Mouse (Mus musculus) ES-E14 (cell line): ENCODE data around the gene Gm28035. TPM values are rescaled to one million over a fixed set of nuclear protein-coding genes. Genes with fewer than 3 reads are reported as not detected.

Experiments used
- DNase-seq: peaks from one replicate; pipeline ENCODE4 v3.0.0-alpha.2; 2013; ENCODE audit warnings: low read depth, low spot score
- H3K27ac ChIP-seq: 2 replicates; pipeline ENCODE4 v1.5.1; 2012; ENCODE audit warnings: low read depth, mild to moderate bottlenecking, low read length, moderate library complexity, mixed read lengths; ENCODE audit not compliant: poor library complexity, insufficient read depth, severe bottlenecking
- H3K36me3 ChIP-seq: 2 replicates; pipeline ENCODE4 v1.6.1; 2012; ENCODE audit warnings: mild to moderate bottlenecking, low read length, moderate library complexity, mixed read lengths; ENCODE audit not compliant: control insufficient read depth, poor library complexity, insufficient read depth, severe bottlenecking
- H3K4me1 ChIP-seq, 2 experiments: fragments of 150-350 bp in 1 of 2; sonication (generic) in 1 of 2; 2 replicates each; pipeline ENCODE4 v1.6.1; 2012; ENCODE audit warnings: low read length in 2 of 2, mild to moderate bottlenecking in 1 of 2, mixed read lengths in 1 of 2; ENCODE audit not compliant: control insufficient read depth in 2 of 2, insufficient read depth in 2 of 2, poor library complexity in 1 of 2
- H3K4me3 ChIP-seq, 2 experiments: fragments of 150-350 bp in 1 of 2; sonication (generic) in 1 of 2; 2 replicates each; pipeline ENCODE4 v1.5.1; 2012; ENCODE audit warnings: low read length in 2 of 2, low read depth in 1 of 2, mild to moderate bottlenecking in 1 of 2, mixed read lengths in 1 of 2; ENCODE audit not compliant: insufficient read depth in 1 of 2, poor library complexity in 1 of 2, severe bottlenecking in 1 of 2
- H3K9ac ChIP-seq: 2 replicates; pipeline ENCODE4 v1.6.1; 2012; ENCODE audit warnings: low read depth, mild to moderate bottlenecking, low read length, mixed read lengths; ENCODE audit not compliant: poor library complexity, insufficient read depth, severe bottlenecking
- H3K9me3 ChIP-seq: fragments of 150-350 bp; sonication (generic); 2 replicates; pipeline ENCODE4 v1.6.1; 2012; ENCODE audit warnings: low read depth, mild to moderate bottlenecking, low read length; ENCODE audit not compliant: control insufficient read depth, insufficient read depth
- CHD2 ChIP-seq: IDR thresholded peaks from 2 replicates; pipeline ENCODE4 v1.6.1; 2014; ENCODE audit warnings: mild to moderate bottlenecking, low read depth, low read length, inconsistent platforms
- HCFC1 ChIP-seq: IDR thresholded peaks from 2 replicates; pipeline ENCODE4 v1.6.1; 2012; ENCODE audit warnings: low read length, inconsistent platforms, borderline replicate concordance; ENCODE audit not compliant: insufficient read depth
- MAFK ChIP-seq: IDR thresholded peaks from 2 replicates; pipeline ENCODE4 v1.6.1; 2014; ENCODE audit warnings: mild to moderate bottlenecking, low read depth, low read length, inconsistent platforms; ENCODE audit not compliant: insufficient read depth
- ZC3H11A ChIP-seq: IDR thresholded peaks from 2 replicates; pipeline ENCODE4 v1.6.1; 2012; ENCODE audit warnings: low read depth, mild to moderate bottlenecking, inconsistent platforms, low read length, borderline replicate concordance
- ZNF384 ChIP-seq: IDR thresholded peaks from 2 replicates; pipeline ENCODE4 v1.6.1; 2012; ENCODE audit warnings: low read depth, low read length, inconsistent platforms
- in situ Hi-C, 2 experiments: fragments of 600-800 bp; cut with MboI; formaldehyde crosslinking; loops; one replicate each; pipeline ENCODE4 v1.15.1; 2025; ENCODE audit warnings: low sequenced_read_pairs in 2 of 2, inconsistent platforms in 1 of 2; ENCODE audit not compliant: unreplicated experiment in 2 of 2
- total RNA-seq: library from RNA; depleted of rRNA; stranded (reverse); fragments of 300-350 nt; gene quantifications from 2 replicates; pipeline ENCODE4 v1.2.3, GENCODE M21; 2012

Gene Gm28035
- total RNA-seq, 1 experiment, result 0.76 TPM

DNA sequence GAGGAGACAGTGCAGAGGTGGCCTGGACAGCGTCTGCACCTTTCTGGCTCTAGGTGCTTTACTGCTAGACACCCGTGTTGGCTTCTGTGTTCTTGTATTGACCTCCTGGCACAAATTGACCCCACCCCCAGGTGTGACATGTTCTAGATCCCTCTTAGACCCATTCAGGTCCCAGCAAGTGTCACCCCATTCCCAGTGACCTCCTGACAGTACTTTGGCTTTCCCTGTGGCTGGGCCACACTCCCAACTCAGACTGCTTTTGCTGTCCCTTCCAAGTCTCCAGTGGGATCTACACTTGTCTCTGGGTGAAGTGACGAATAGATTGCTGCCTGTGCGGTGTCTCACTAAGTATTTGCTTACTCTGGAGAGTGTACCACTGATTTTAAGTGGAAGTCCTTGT, 33.0 kb upstream of the Gm28035 start:
- no peaks in the 10 kb centered on the region for H3K9me3 ChIP-seq
- TF ChIP-seq ZC3H11A (no peak), HCFC1 (no peak), ZNF384 (no peak), MAFK (no peak), CHD2 (no peak)
- no peak overlapping the region for H3K27ac ChIP-seq
- H3K36me3 ChIP-seq, result no peaks in the 10 kb centered on the region
- H3K4me1 ChIP-seq, result peaks cover 4 to 14% of the 10 kb centered on the region in 2 experiments; a peak in 2 of 4 replicates
- no peak overlapping the region for H3K9ac ChIP-seq
- H3K4me3 ChIP-seq, result no peak overlapping the region
- in situ Hi-C loops, result no loop called here
- no peak for DNase-seq

DNA sequence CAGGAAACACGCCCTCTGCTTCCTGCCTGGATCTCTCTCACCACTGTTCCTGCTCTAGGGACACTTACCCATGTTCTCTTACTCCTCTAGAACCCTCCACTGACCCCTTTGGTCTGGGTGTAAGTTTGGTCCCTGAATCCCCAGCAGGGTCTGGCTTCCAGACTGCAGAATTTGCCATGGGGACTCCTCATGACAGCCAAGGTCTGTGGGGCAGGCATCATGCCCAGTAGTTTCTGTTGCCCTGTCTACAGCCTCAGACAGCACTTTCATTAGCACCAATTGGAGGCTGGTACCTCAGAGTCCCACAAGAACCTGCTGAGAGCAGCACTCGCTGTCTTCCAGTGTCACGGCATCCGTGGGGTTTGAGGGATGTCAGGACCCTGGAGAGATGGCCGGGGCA, 32.5 kb upstream of the Gm28035 start:
- Histone ChIP-seq H3K27ac (no peak overlapping the region), H3K36me3 (no peaks in the 10 kb centered on the region), H3K4me1 (peaks cover 4 to 14% of the 10 kb centered on the region in 2 experiments; a peak in 2 of 4 replicates), H3K9me3 (no peaks in the 10 kb centered on the region), H3K4me3 (no peak overlapping the region), H3K9ac (no peak overlapping the region)
- TF ChIP-seq MAFK, result no peak
- TF ChIP-seq ZC3H11A, result no peak
- TF ChIP-seq CHD2, result no peak
- TF ChIP-seq ZNF384, result no peak
- TF ChIP-seq HCFC1, result no peak
- in situ Hi-C loops, result no loop called here
- no peak for DNase-seq

DNA sequence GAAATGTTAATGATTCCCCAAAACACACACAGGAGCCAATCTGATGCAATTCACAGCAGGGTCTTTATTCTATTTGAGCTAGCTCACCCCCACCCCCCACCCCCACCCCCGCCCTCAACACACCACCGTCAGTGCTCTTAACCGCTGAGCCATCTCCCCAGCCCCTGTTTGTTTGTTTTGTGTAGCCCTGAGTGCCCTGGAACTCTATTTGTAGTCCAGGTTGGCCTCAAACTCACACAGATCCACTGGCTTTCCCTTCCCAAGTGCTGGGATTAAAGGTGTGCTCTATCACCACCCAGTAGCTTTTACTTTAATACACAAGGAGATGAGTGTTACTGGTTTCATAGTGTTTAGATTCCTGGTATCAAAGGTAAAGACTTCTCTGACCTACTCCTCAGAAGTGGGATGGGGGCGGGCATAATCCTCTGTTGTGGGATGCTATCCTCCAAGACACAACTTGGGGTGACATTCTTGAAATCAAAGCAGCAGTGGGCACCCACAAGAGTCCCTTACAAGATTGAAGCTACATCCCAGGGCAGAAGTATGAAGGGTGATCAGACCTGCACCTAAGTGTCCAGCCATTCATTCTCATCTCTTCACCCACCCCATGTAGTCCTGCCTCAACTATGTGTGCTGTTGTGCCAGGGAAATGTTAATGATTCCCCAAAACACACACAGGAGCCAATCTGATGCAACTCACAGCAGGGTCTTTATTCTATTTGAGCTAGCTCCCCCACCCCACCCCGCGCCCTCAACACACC, 28.8 kb upstream of the Gm28035 start:
- H3K27ac ChIP-seq, result no peak overlapping the region
- no peak overlapping the region for H3K4me3 ChIP-seq
- no peak for DNase-seq
- H3K9ac ChIP-seq, result no peak overlapping the region
- no peak for TF ChIP-seq HCFC1
- TF ChIP-seq MAFK, result no peak
- no peak for TF ChIP-seq ZC3H11A
- H3K9me3 ChIP-seq, result no peaks in the 10 kb centered on the region; the same call in 1 of the 2 replicates
- in situ Hi-C loops, result no loop called here
- H3K36me3 ChIP-seq, result no peaks in the 10 kb centered on the region
- peaks cover 2 to 9% of the 10 kb centered on the region in 2 experiments; a peak in 1 of 4 replicates for H3K4me1 ChIP-seq

DNA sequence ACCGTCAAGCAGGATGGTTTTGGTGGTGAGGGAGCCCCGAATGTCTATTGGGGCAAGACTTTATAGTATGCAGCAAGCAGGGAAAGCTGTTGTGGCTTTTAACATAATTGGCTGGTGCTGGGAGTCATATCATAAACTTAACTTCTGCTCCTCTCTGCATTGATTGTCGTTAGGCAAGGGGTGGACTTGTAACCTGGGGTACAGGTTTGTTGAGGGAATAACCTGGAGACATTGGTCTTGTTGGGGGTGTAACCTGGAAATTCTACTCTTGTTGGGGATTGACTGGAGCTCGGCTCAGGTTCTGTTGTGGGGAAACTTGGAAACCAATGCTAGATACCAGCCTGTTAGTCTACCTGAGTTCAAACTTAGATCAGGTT, 28.2 kb upstream of the Gm28035 start:
- DNase-seq, result no peak
- Histone ChIP-seq H3K9me3 (peaks cover 3% of the 10 kb centered on the region; the same call in 1 of the 2 replicates), H3K4me1 (peaks cover 2 to 9% of the 10 kb centered on the region in 2 experiments; a peak in 1 of 4 replicates), H3K4me3 (no peak overlapping the region), H3K36me3 (no peaks in the 10 kb centered on the region), H3K27ac (no peak overlapping the region), H3K9ac (no peak overlapping the region)
- TF ChIP-seq HCFC1, result no peak
- no peak for TF ChIP-seq MAFK
- no peak for TF ChIP-seq ZC3H11A
- no peak for TF ChIP-seq CHD2
- TF ChIP-seq ZNF384, result no peak
- in situ Hi-C loops, result no loop called here

DNA sequence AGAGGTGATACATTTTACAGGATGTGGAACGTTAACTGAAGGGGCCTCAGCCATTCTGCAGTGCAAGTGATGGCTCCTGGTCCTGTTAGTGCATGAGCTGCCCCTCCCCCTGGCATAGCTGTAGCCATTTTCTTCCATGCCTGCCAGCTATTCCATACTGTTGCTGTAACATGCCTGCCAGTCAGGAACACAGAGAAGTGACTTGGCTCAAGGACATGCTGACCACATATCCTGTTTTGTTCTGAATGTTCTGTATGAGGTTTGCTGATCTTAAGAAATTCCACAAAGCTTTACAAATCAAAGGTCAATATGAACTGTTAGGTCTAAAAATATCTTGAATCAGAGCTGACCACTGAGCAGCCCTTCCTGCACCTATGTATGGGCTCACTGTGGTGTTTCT, 27.4 kb upstream of the Gm28035 start:
- in situ Hi-C loops, result no loop called here
- TF ChIP-seq ZC3H11A (no peak), HCFC1 (no peak), CHD2 (no peak), MAFK (no peak), ZNF384 (no peak)
- Histone ChIP-seq H3K9me3 (peaks cover 4% of the 10 kb centered on the region; the same call in 1 of the 2 replicates), H3K27ac (no peak overlapping the region), H3K4me3 (no peak overlapping the region), H3K36me3 (no peaks in the 10 kb centered on the region), H3K9ac (no peak overlapping the region), H3K4me1 (peaks cover 2 to 9% of the 10 kb centered on the region in 2 experiments; a peak in 1 of 4 replicates)
- DNase-seq, result no peak
